In the genomic region with DNA sequence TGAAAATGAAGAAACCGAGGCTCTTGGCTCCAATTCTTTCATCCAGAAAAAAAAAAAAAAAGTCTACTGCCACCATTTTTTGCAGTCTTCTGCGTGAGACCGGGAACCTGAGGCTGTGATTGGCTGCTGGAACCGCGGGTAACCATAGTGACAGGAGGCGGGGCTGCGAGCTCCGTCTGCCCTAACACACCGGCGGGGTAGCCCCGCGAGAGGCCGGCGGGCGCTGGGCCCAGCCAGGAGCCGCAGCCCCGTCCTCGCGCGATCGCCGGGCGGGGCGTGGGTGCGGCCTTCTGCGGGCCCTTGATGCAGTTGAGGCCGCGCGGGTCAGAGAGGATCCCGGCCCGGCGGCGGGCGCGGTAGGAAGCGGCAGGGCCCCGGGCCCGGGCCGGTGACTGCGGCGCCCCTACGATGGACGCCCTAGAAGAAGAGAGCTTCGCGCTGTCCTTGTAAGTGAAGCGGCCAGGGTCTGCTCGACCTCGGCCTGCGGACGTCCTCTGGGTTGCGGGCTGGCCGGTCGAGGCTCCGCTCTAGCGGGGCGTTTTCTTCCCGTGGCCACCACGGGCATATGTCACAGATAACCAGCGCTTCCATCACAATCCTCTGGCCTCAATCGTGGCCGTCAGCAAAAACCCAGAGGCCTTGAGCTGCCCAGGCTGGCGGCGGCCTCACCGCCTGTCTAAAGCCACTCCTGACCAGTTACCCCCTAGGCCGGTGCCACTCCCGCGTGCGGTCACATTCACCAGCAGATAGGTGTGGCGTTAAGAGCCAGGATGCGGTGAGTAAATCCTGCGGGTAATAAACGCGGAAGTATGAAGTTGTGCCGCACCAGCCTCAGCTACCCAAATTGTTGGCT, we compare ENCODE assay signal across 8 mouse cellular contexts. TPM values are rescaled to one million over a fixed set of nuclear protein-coding genes. Genes with fewer than 3 reads are reported as not detected.
DNase-seq lines count a peak whose midpoint lies in the region; ATAC-seq and TF ChIP-seq lines count a peak whose summit lies in the region.

TSS of gene Arl2bp (plus strand) at position 145 of the 853 bp plus-strand sequence.

- H3K36me3 ChIP-seq in G1E (replicated peaks): peaks cover 52% of the 10 kb centered on the region
- peaks cover 19% of the 10 kb centered on the region for H3K36me3 ChIP-seq in forebrain, postnatal 0 days (ENCODE audit: insufficient read depth)
- peaks cover 22% of the 10 kb centered on the region for H3K36me3 ChIP-seq in lung, embryonic 15.5 days

- H3K4me1 ChIP-seq in G1E (ENCODE audit: insufficient read depth, low read depth, low read length): peaks cover 14% of the 10 kb centered on the region
- no peaks in the 10 kb centered on the region for H3K4me1 ChIP-seq in forebrain, postnatal 0 days (ENCODE audit: insufficient read depth)
- H3K4me1 ChIP-seq in lung, embryonic 15.5 days: peaks cover 5% of the 10 kb centered on the region; the same call in 1 of the 2 replicates

- ATAC-seq in G1E (ENCODE audit: extremely low read depth, insufficient number of reproducible peaks, low FRiP score, poor library complexity, severe bottlenecking): peak; percentile 99
- peak; percentile 100 for ATAC-seq in forebrain, postnatal 0 days
- ATAC-seq in lung, embryonic 15.5 days (ENCODE audit: borderline replicate concordance, extremely low read depth, low FRiP score, low TSS enrichment): peak; percentile 99

- H3K9me3 ChIP-seq in G1E (replicated peaks): no peaks in the 10 kb centered on the region
- H3K9me3 ChIP-seq in forebrain, postnatal 0 days (ENCODE audit: low read length): no peaks in the 10 kb centered on the region
- no peaks in the 10 kb centered on the region for H3K9me3 ChIP-seq in lung, embryonic 15.5 days

- H3K4me2 ChIP-seq in forebrain, postnatal 0 days (ENCODE audit: low read depth): peak within 1 kb of the TSS; percentile 70
- H3K4me2 ChIP-seq in lung, embryonic 15.5 days: peak within 1 kb of the TSS; percentile 67

- WGBS in forebrain, postnatal 0 days: 2% methylated on average over 73 of the region's 74 CpGs
- WGBS in lung, embryonic 15.5 days: under 1% methylated on average over 73 of the region's 74 CpGs

- H3K27me3 ChIP-seq in G1E (ENCODE audit: insufficient read depth, low read length): no peaks in the 10 kb centered on the region
- no peaks in the 10 kb centered on the region for H3K27me3 ChIP-seq in forebrain, postnatal 0 days (ENCODE audit: insufficient read depth, low read length)
- H3K27me3 ChIP-seq in lung, embryonic 15.5 days: no peaks in the 10 kb centered on the region

- peak; percentile 98 for DNase-seq in G1E (ENCODE audit: low spot score)
- peak; percentile 94 to 96 for DNase-seq in cerebellum, adult 18-20 months
- DNase-seq in forebrain, postnatal 0 days: peak; percentile 96
- peak; percentile 97 for DNase-seq in heart, postnatal 4 days
- DNase-seq in layer of hippocampus, adult 8-10 months (ENCODE audit: low spot score in 2 of 2): peak; percentile 92
- DNase-seq in ovary, adult 18-20 months (ENCODE audit: low spot score): peak; percentile 93
- DNase-seq in thymus, postnatal 0 days (ENCODE audit: low spot score): peak; percentile 92

- peak within 1 kb of the TSS; percentile 98 for H3K9ac ChIP-seq in forebrain, postnatal 0 days
- peak within 1 kb of the TSS; percentile 78 for H3K9ac ChIP-seq in lung, embryonic 15.5 days

- no peak for TF ChIP-seq CTCF in G1E (IDR thresholded peaks at IDR 0.05; ENCODE audit: low read depth, low read length)
- TF ChIP-seq CTCF in forebrain, postnatal 0 days (IDR thresholded peaks at IDR 0.05; ENCODE audit: low read depth): no peak

- H3K27ac ChIP-seq in forebrain, postnatal 0 days (ENCODE audit: low read depth, low read length): peak within 1 kb of the TSS; percentile 97
- peak within 1 kb of the TSS; percentile 69 for H3K27ac ChIP-seq in lung, embryonic 15.5 days

- peak within 1 kb of the TSS; percentile 87 for H3K4me3 ChIP-seq in G1E (ENCODE audit: low read depth, low read length)
- peak within 1 kb of the TSS; percentile 96 for H3K4me3 ChIP-seq in forebrain, postnatal 0 days (ENCODE audit: low read depth, low read length)
- peak within 1 kb of the TSS; percentile 67 for H3K4me3 ChIP-seq in lung, embryonic 15.5 days

RNA-seq across cellular contexts. Expression of gene Arl2bp, which starts in this region (rescaled TPM):
- total RNA-seq in G1E (2014; fragmentation: Nextera tagmentation) (93.0 and 123 TPM in 2 replicates), G1E (2017) (156 and 180 TPM in 2 replicates)
- 71.6 and 104 TPM in 2 replicates for polyA plus RNA-seq in G1E (2012)
- total RNA-seq in forebrain, postnatal 0 days (2014; rRNA removed): 112 and 136 TPM in 2 replicates
- polyA plus RNA-seq in forebrain, postnatal 0 days (2015; fragmentation: Nextera tagmentation; extraction: Ambion mirVana): 154 and 183 TPM in 2 replicates
- 100 to 1,000 TPM; 122 to 127 TPM for total RNA-seq in heart, postnatal 4 days (2021)
- 100 to 1,000 TPM; 138 to 156 (median 154) TPM for total RNA-seq in layer of hippocampus, adult 8-10 months (2022)
- 147 TPM in 2 replicates for polyA plus RNA-seq in lung, embryonic 15.5 days (2015; fragmentation: Nextera tagmentation; extraction: Ambion mirVana)
- 75.9 and 92.2 TPM in 2 replicates for polyA plus RNA-seq in thymus, postnatal 0 days (2015; fragmentation: Nextera tagmentation; extraction: Ambion mirVana)

Comparison
In these comparisons a context has a peak if more than half of its experiments do, and no peak if none do; other contexts are left out.
1. Peak in every context shown above with its lines: DNase-seq, ATAC-seq, H3K4me3 ChIP-seq and H3K27ac ChIP-seq.